Mouse (Mus musculus): ENCODE data around the gene Mboat2. TPM values are rescaled to one million over a fixed set of nuclear protein-coding genes. Genes with fewer than 3 reads are reported as not detected.

Gene Mboat2
- polyA plus RNA-seq, 1 experiment from 2014 or later: 44.5 TPM

DNA sequence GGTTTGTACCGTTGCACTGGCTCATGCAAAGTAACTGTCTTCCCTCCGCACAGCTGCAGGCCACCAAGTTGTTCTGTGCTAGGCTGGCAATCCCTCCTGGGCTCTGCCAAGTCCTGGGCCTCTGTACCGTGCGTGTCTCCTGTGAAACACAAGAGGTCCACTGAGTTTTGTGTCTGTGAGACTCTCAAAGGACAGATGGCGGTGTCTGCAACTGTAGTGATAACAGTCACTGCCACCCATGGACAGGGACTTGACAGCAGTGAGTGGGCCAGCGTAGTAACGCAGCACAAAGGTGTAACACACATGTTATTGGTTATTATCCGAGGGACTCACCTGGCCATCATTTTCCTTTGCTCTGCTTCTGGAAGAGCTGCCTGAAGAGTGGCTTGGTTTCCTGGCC lies 108.7 kb downstream of the Mboat2 start:
- Histone ChIP-seq H3K36me3 (ENCODE audit: insufficient read depth, low read length) (peaks cover 11% of the 10 kb centered on the region; the same call in 1 of the 2 replicates), H3K4me3 (replicated peaks; ENCODE audit: low read depth, low read length) (no peak overlapping the region), H3K9me3 (replicated peaks; ENCODE audit: low read length) (no peaks in the 10 kb centered on the region), H3K27ac (no peak overlapping the region), H3K9ac (ENCODE audit: low read depth, low read length) (no peak overlapping the region), H3K27me3 (ENCODE audit: insufficient read depth, low read length) (no peaks in the 10 kb centered on the region), H3K4me1 (replicated peaks; ENCODE audit: insufficient read depth, low read length) (no peaks in the 10 kb centered on the region), H3K4me2 (ENCODE audit: low read length) (no peak overlapping the region)
- no peak for ATAC-seq (replicated peaks; ENCODE audit: low FRiP score, low read depth)
- DNase-seq (ENCODE audit: low spot score): no peak
- TF ChIP-seq CTCF (IDR thresholded peaks at IDR 0.05; ENCODE audit: low read depth): no peak
- WGBS: 94% methylated on average over 8 of the region's 8 CpGs

DNA sequence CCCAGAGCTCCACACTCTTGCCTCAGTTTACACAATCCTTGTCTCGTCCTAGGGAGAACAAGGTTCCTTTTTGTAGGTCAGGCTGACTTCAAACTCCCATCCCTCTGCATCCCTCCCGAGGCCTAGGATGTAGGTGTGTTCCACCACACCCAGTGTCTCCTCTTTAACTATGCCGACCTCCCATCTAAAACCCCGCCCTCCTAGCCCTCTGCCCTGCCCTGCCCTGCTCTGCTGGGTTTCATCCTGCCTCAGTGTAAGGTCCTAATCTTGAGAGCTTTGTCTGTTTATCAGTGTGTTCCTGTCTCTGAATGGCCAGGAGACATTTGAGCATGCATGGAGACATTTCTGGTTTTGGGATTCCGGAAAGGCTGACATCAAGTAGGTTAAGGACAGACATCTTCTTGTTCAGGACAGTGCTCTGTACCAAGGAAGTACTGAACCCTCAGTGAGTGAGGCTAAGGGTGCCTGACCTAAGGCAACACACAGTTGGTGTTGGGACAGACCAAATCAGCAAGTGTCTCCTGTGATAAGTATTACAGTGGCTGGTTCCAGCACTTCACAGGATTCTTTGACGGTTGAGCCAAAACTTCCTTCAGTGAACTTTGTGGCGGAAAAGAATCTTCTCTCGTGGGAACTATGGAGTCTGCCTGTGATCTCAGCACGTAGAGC lies 112.1 kb downstream of the Mboat2 start:
- 81% methylated on average over 9 of the region's 9 CpGs for WGBS
- no peak for TF ChIP-seq CTCF (IDR thresholded peaks at IDR 0.05; ENCODE audit: low read depth)

DNA sequence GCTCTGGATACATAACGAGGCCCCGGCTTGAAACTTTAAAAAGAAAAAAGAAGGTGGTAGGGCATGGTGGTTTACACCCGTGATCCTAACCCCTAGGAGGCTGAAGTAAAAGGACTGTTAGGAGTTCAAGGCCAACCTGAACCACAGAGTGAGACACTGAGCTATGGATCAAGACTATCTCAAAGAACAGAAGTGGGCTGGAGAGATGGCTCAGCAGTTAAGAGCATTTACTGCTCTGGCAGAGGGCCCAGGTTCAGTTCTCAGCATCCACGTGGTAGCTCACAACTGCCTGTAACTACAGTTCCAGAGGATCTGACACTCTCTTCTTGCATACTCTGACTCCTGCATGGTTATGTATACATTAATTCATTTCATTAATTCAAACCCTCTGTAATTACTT lies 112.7 kb downstream of the Mboat2 start:
- H3K4me2 ChIP-seq (ENCODE audit: low read length): no peak overlapping the region
- no peak for DNase-seq (ENCODE audit: low spot score)
- H3K9ac ChIP-seq (ENCODE audit: low read depth, low read length): no peak overlapping the region
- H3K27me3 ChIP-seq (ENCODE audit: insufficient read depth, low read length): no peaks in the 10 kb centered on the region
- ATAC-seq (replicated peaks; ENCODE audit: low FRiP score, low read depth): no peak
- peaks cover 11% of the 10 kb centered on the region; the same call in 1 of the 2 replicates for H3K36me3 ChIP-seq (ENCODE audit: insufficient read depth, low read length)
- H3K9me3 ChIP-seq (replicated peaks; ENCODE audit: low read length): no peaks in the 10 kb centered on the region
- no peak overlapping the region for H3K4me3 ChIP-seq (replicated peaks; ENCODE audit: low read depth, low read length)
- no peak for TF ChIP-seq CTCF (IDR thresholded peaks at IDR 0.05; ENCODE audit: low read depth)
- WGBS: 85% methylated on average over 4 of the region's 4 CpGs
- no peak overlapping the region for H3K27ac ChIP-seq
- no peaks in the 10 kb centered on the region for H3K4me1 ChIP-seq (replicated peaks; ENCODE audit: insufficient read depth, low read length)

More for the DNA sequence above, 112.1 kb downstream of the Mboat2 start:
- Histone ChIP-seq H3K4me3 (replicated peaks; ENCODE audit: low read depth, low read length) (no peak overlapping the region), H3K27me3 (ENCODE audit: insufficient read depth, low read length) (no peaks in the 10 kb centered on the region), H3K36me3 (ENCODE audit: insufficient read depth, low read length) (peaks cover 11% of the 10 kb centered on the region; the same call in 1 of the 2 replicates), H3K9ac (ENCODE audit: low read depth, low read length) (no peak overlapping the region), H3K4me2 (ENCODE audit: low read length) (no peak overlapping the region), H3K9me3 (replicated peaks; ENCODE audit: low read length) (no peaks in the 10 kb centered on the region), H3K27ac (no peak overlapping the region), H3K4me1 (replicated peaks; ENCODE audit: insufficient read depth, low read length) (no peaks in the 10 kb centered on the region)
- ATAC-seq (replicated peaks; ENCODE audit: low FRiP score, low read depth): no peak
- DNase-seq (ENCODE audit: low spot score): no peak

DNA sequence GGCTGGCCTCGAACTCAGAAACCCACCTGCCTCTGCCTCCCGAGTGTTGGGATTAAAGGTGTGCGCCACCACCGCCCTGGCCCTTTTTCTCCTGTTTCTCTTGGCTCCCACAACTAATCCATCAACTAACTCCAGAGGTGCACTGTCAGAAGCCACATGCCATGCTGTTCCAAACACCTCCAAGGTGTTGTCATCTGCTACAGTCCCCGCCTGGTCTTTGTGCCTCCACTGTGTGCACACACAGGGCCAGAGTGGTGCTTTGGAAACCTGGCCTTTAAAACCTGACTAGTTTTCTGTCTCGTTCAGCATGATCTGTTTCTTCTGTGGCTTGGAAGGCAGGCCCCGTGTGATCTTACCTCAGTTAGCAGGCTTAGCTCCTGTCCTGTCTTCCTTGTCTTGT lies 113.9 kb downstream of the Mboat2 start:
- no peak for TF ChIP-seq CTCF (IDR thresholded peaks at IDR 0.05; ENCODE audit: low read depth)
- Histone ChIP-seq H3K27me3 (ENCODE audit: insufficient read depth, low read length) (no peaks in the 10 kb centered on the region), H3K27ac (no peak overlapping the region), H3K4me2 (ENCODE audit: low read length) (no peak overlapping the region), H3K4me1 (replicated peaks; ENCODE audit: insufficient read depth, low read length) (no peaks in the 10 kb centered on the region), H3K9ac (ENCODE audit: low read depth, low read length) (no peak overlapping the region), H3K4me3 (replicated peaks; ENCODE audit: low read depth, low read length) (no peak overlapping the region), H3K9me3 (replicated peaks; ENCODE audit: low read length) (no peaks in the 10 kb centered on the region), H3K36me3 (ENCODE audit: insufficient read depth, low read length) (peaks cover 5% of the 10 kb centered on the region; the same call in 1 of the 2 replicates)
- DNase-seq (ENCODE audit: low spot score): no peak
- no peak for ATAC-seq (replicated peaks; ENCODE audit: low FRiP score, low read depth)
- WGBS: 92% methylated on average over 7 of the region's 7 CpGs

DNA sequence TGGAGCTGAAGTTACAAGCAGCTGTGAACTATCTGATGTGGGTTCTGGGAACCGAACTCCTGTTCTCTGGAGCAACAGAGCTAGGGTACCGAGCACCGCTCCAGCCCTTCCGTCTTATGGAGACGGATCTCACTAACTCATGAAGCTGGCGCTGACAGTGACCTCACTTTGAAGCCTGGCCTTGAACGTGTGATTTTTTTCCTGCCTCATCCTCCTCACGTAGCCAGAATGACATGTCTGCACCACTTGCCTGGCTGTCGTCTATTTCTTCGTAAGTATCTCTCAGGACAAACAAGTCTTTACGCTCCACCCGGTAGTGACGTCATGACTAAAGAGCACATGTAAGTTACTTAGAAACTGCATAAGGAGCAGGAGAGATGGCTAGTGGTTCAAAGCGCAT lies 116.4 kb downstream of the Mboat2 start:
- Histone ChIP-seq H3K27me3 (ENCODE audit: insufficient read depth, low read length) (no peaks in the 10 kb centered on the region), H3K36me3 (ENCODE audit: insufficient read depth, low read length) (no peaks in the 10 kb centered on the region), H3K4me3 (replicated peaks; ENCODE audit: low read depth, low read length) (no peak overlapping the region), H3K9me3 (replicated peaks; ENCODE audit: low read length) (no peaks in the 10 kb centered on the region), H3K4me2 (ENCODE audit: low read length) (no peak overlapping the region), H3K9ac (ENCODE audit: low read depth, low read length) (no peak overlapping the region), H3K4me1 (replicated peaks; ENCODE audit: insufficient read depth, low read length) (no peaks in the 10 kb centered on the region), H3K27ac (no peak overlapping the region)
- DNase-seq (ENCODE audit: low spot score): no peak
- no peak for ATAC-seq (replicated peaks; ENCODE audit: low FRiP score, low read depth)
- 91% methylated on average over 14 of the region's 14 CpGs for WGBS
- no peak for TF ChIP-seq CTCF (IDR thresholded peaks at IDR 0.05; ENCODE audit: low read depth)

DNA sequence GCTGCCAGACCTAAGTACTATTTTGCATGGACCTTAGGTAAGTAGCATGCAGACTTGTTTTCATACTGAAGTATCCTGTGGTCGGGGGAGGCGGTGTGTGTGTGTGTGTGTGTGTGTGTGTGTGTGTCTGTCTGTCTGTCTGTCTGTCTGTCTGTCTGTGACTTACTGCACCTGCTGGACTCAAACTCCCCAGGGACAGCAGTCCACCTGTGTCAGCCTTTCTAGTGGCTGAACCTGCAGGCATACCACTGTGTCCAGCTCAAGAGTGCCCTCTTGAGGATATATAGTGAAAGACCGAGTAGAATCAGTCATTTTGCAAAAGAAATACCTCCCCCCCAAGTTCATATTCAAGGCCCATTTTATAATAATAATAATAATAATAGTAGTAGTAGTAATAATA lies 117.7 kb downstream of the Mboat2 start:
- H3K36me3 ChIP-seq (ENCODE audit: insufficient read depth, low read length): no peaks in the 10 kb centered on the region
- ATAC-seq (replicated peaks; ENCODE audit: low FRiP score, low read depth) (peak; percentile 53; the same call in 1 of the 2 replicates), DNase-seq (ENCODE audit: low spot score) (peak; percentile 71)
- no peaks in the 10 kb centered on the region for H3K27me3 ChIP-seq (ENCODE audit: insufficient read depth, low read length)
- no peaks in the 10 kb centered on the region for H3K9me3 ChIP-seq (replicated peaks; ENCODE audit: low read length)
- H3K4me2 ChIP-seq (ENCODE audit: low read length): no peak overlapping the region
- peak; percentile 77 for TF ChIP-seq CTCF (IDR thresholded peaks at IDR 0.05; ENCODE audit: low read depth)
- WGBS: 55% methylated on average over 3 of the region's 3 CpGs
- no peak overlapping the region for H3K9ac ChIP-seq (ENCODE audit: low read depth, low read length)
- H3K27ac ChIP-seq: no peak overlapping the region
- H3K4me1 ChIP-seq (replicated peaks; ENCODE audit: insufficient read depth, low read length): no peaks in the 10 kb centered on the region
- H3K4me3 ChIP-seq (replicated peaks; ENCODE audit: low read depth, low read length): no peak overlapping the region
